Mouse (Mus musculus): ENCODE measurements around the gene Sh2d2a. TPM values are rescaled to one million over a fixed set of nuclear protein-coding genes. Genes with fewer than 3 reads are reported as not detected.
"Not testable (repeated sequence)": the region's sequence is repeated elsewhere in the genome, so short reads cannot be mapped to it uniquely, and the experiment has no call there.

Gene Sh2d2a
- total RNA-seq, 2 experiments from 2014 or later = 0.61 to 1.1 TPM

- no peak for DNase-seq
Measured at GRCm38 (mm10) chr3:87855936-87856335, 9.4 kb downstream of the Sh2d2a start.

- DNase-seq = no peak
Measured at GRCm38 (mm10) chr3:87857666-87858065, 11.1 kb downstream of the Sh2d2a start.

GRCm38 (mm10) chr3:87859813-87860212, 13.3 kb downstream of the Sh2d2a start:
- peak; percentile 76 for DNase-seq

DNA sequence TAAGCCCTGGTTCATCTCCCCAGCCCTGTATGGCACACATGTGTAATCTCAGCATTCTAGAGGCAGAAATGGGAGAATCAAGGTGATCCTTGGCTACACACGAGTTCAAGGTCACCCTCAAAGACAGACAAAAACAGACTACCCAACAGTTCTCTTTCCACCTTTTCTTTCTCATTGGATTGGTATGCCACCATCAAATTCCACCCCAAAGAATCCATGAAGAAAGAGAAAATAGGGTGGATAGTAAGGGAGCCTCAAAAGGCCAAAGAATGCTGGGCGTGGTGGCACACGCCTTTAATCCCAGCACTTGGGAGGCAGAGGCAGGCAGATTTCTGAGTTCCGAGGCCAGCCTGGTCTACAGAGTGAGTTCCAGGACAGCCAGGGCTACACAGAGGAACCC, 17.6 kb downstream of the Sh2d2a start:
- not testable (repeated sequence) for DNase-seq

DNA sequence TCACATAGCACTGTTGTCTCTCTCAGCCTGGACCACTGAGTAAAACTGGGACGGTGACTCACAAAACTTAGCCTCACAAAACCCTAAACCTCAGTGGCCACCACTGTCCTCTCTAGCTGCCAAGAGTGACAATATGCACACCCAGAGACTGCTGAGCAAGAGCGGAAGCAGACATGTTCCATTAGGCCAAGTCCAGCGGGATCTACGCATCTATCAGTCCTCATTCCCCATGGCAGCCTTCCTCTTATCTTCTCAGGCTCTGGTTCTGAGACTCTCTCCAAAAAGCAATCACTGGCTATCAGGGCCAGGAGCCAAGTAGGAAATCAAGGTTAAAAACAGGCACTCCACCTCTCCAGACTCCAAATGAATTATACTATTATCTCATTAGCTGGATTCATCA, 31.2 kb downstream of the Sh2d2a start:
- peak; percentile 26 for DNase-seq

DNA sequence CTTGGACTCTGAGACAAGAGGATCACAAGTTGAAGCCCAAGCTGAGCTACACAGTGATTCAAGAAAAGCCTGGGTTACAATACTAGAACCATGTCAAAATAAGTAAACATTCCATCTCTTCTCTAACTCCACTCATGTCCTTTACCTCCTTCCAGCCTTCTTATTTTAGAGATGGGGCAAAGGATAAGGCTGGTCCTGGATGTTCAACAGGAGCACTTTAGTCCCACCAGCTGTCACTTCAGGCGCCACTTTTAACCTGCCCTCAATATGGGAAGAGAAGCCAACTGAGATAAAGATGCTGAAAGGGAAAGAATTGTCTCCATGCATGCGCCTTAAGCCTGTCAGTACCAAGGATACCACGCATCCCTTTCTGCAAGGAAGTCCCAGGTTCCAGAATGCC, 37.7 kb downstream of the Sh2d2a start:
- no peak for DNase-seq

- peak; percentile 59 for DNase-seq
Measured at GRCm38 (mm10) chr3:87884708-87885251, 38.2 kb downstream of the Sh2d2a start.

DNA sequence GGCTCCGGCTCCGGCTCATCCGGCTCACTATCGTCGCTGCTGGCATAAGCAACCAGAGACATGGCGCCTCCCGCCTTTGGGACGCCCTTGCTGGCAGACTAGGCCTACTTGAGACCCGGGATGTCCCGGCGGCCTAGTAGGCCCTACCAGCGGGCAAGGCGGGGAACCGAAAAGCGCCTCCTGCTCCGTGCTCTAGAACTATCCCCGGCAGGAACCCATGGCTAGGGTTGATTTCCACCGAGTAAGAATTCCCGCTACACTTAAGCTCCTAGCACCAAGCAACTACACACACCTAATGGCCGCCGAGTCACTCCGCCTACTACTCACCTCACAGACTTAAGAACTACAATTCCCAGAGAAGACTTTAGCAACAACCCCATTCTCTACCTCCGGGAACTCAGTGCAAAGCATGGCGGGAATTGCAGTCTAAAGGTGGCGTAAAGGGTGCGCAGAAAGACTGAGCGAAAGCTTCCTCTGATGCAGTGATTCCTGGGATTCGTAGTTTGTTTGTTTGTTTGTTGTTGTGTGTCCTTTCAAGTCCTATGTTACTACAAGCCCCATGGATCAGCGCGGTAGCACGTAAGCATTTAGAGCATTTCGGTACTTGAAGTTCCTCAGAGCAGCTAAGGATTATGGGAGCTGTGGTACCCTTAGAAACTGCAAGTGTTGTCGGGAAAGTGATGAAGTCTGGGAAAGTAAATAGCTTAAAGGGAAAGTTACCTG, 38.9 kb downstream of the Sh2d2a start, which contains the start of gene Prcc:
Prcc (minus strand) TSS at position 328 of the 723 bp plus-strand sequence.
- DNase-seq = peak; percentile 88

DNA sequence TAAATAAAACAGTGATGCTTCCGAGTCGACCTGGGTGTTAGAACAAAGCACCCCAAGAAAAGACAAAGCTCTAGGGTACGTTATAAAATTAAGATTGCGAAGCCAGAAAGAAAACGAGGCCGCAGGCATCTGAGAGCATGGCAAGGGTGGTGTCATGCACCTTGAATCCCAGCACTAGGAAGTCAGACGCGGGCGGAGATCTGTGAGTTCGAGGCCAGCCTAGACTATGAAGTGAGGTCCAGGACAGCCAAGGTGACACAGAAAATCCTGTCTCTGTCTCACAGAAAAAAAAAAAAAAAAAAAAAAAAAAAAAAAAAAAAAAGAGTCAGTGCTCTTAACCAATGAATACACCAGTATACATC, 39.4 kb downstream of the Sh2d2a start:
- peak; percentile 46 for DNase-seq

GRCm38 (mm10) chr3:87886416-87886815, 39.9 kb downstream of the Sh2d2a start:
- no peak for DNase-seq

- not testable (repeated sequence) for DNase-seq
Measured at GRCm38 (mm10) chr3:87887400-87887799, 40.8 kb downstream of the Sh2d2a start.

GRCm38 (mm10) chr3:87891481-87891880, 44.9 kb downstream of the Sh2d2a start:
- no peak for DNase-seq

DNA sequence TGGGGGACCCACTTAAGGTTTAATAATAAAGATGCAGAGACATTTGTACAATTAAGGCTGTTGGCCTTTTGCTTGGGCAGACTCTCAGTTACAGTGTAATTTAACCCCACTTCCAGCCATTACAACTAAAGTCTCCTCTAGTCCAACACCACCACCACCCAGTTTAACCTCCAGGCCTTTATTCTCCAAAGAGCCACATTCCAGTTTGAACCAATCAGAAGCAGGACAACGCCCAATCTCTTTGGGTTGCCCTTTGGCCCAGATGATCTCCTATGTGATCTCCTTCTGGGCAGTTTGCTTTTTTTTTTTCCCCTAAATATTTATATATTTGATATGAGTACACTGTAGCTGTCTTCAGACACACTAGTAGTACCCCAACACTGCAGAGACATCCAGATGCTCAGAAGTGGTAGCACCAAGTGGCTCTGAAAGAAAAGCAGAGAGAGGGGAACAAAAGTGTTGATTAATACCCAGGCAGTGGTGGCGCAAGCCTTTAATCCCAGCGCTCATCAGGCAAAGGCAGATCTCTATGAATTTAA, 46.9 kb downstream of the Sh2d2a start:
- no peak for DNase-seq

- no peak for DNase-seq
Measured at GRCm38 (mm10) chr3:87899266-87899665, 52.7 kb downstream of the Sh2d2a start.

DNA sequence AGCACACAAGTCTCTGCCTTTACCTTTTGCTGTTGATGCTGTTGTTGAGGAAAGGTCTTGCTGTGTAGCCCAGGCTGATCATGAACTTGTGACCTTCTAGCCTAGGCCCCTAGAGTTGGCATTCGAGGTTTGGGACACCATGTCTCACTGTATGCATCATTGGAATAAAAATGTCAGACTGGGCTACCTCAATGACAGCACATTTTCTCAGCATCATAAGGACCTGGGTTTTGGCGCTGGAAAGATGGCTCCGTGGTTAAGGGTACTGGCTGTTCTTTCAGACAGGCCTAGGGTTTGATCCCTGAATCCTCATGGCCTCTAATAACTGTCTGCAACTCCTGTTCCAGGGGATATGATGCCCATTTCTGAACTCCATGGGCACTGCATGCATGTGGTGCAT, 53.2 kb downstream of the Sh2d2a start:
- DNase-seq = no peak

- no peak for DNase-seq
Measured at GRCm38 (mm10) chr3:87901036-87901624, 54.6 kb downstream of the Sh2d2a start.

DNA sequence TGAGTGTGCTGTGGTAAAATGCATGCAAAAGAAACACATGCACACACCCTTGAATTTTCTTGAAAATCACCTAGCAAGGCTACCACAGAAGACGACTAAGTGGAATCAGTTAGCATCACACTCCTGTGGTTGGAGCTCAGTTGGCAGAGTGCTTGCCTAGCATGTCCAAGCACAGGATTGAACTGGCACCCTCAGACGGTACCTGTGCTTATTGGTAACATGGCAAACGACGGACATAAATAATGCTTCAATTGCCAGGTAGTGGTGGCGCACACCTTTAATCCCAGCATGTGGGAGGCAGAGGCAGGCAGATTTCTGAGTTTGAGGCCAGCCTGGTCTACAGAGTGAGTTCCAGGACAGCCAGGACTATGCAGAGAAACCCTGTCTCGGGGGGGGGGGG, 55.4 kb downstream of the Sh2d2a start:
- not testable (repeated sequence) for DNase-seq

DNA sequence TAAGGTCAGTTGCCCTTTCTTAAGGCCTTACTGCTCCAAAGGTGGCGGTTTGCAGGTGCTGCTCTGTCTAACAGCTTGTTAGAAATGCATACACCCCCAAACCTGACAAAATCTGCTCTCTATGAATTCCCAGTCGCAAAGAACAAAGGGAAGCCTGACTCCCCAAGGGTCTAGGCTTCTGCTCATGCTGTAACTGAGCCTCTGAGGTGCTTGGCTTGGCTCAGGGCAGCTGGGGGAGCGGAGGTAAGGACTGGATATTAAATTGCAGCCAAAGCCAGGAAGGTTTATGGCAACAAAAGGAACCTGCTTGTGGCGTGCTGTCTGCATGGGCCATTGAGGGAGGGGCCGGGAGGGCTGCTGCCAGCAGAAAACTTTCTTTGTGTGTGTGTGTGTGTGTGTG, 57.3 kb downstream of the Sh2d2a start:
- DNase-seq = no peak

Other genes with a start within 250 kb of the Sh2d2a start
- gene Arhgef11, start 229.2 kb upstream of the Sh2d2a start, total RNA-seq (2021) = 10 to 100 TPM; 32.7 to 34.9 TPM
- gene Lrrc71, start 98.1 kb upstream of the Sh2d2a start, total RNA-seq (2021) = under 1 TPM; 0.24 to 0.58 TPM
- gene Ntrk1, start 51.6 kb upstream of the Sh2d2a start, total RNA-seq (2021) = 10 to 100 TPM; 11.6 to 23.6 TPM
- 1 to 10 TPM in 1 of 2 experiments, under 1 TPM in 1; 0.99 to 2.7 TPM for gene Insrr, start 49.8 kb upstream of the Sh2d2a start, total RNA-seq (2021)
- 10 to 100 TPM; 29.7 to 30.9 TPM for gene Pear1, start 22.4 kb upstream of the Sh2d2a start, total RNA-seq (2021)
- 10 to 100 TPM; 49.9 to 54.9 TPM for gene Prcc, start 38.9 kb downstream of the Sh2d2a start, total RNA-seq (2021)
- 100 to 1,000 TPM; 161 to 162 TPM for gene Hdgf, start 59.6 kb downstream of the Sh2d2a start, total RNA-seq (2021)
- gene Mrpl24, start 72.8 kb downstream of the Sh2d2a start, total RNA-seq (2021) = 100 to 1,000 TPM; 104 to 123 TPM
- 10 to 100 TPM; 22.9 to 24.3 TPM for gene Isg20l2, start 83.6 kb downstream of the Sh2d2a start, total RNA-seq (2021)
- gene Rrnad1, start 84.0 kb downstream of the Sh2d2a start, total RNA-seq (2021) = 10 to 100 TPM; 12.4 to 16.3 TPM
- gene Crabp2, start 101.9 kb downstream of the Sh2d2a start, total RNA-seq (2021) = under 1 TPM; 0.48 to 0.76 TPM
- gene Nes, start 124.3 kb downstream of the Sh2d2a start, total RNA-seq (2021) = 10 to 100 TPM; 17.7 to 23.3 TPM
- 10 to 100 TPM; 18.7 to 20.0 TPM for gene Bcan, start 153.5 kb downstream of the Sh2d2a start, total RNA-seq (2021)
- gene Hapln2, start 180.8 kb downstream of the Sh2d2a start, total RNA-seq (2021) = not detected
- 10 to 100 TPM; 12.1 to 12.4 TPM for gene Gpatch4, start 196.4 kb downstream of the Sh2d2a start, total RNA-seq (2021)
- gene Naxe, start 211.7 kb downstream of the Sh2d2a start, total RNA-seq (2021) = 100 to 1,000 TPM; 140 to 150 TPM
- gene Ttc24, start 231.5 kb downstream of the Sh2d2a start, total RNA-seq (2021) = not detected
- 10 to 100 TPM in 1 of 2 experiments, 1 to 10 TPM in 1; 6.9 to 11.5 TPM for gene Iqgap3, start 235.2 kb downstream of the Sh2d2a start, total RNA-seq (2021)

All from adrenal gland, postnatal 10 days (tissue).